Mouse (Mus musculus) CH12.LX (cell line): ENCODE measurements around the gene Cap1. TPM values are rescaled to one million over a fixed set of nuclear protein-coding genes. Genes with fewer than 3 reads are reported as not detected.

Experiments
- DNase-seq: peaks from one replicate; pipeline ENCODE4 v3.0.0-alpha.2; 2013; ENCODE audit errors: extremely low read depth
- H3K27ac ChIP-seq: 2 replicates; pipeline ENCODE4 v1.5.1; 2012; ENCODE audit warnings: low read depth, mild to moderate bottlenecking, control low read depth, moderate library complexity; ENCODE audit not compliant: insufficient read depth
- H3K27me3 ChIP-seq: replicated peaks from 2 replicates; pipeline ENCODE3; 2012; ENCODE audit warnings: inconsistent platforms
- H3K36me3 ChIP-seq, 2 experiments: replicated peaks in 1 of 2; 2 replicates each; pipeline versions ENCODE3 to v1.6.1; 2012; ENCODE audit warnings: inconsistent platforms in 1 of 2, low read length in 1 of 2, mild to moderate bottlenecking in 1 of 2, mixed read lengths in 1 of 2, moderate library complexity in 1 of 2; ENCODE audit not compliant: control insufficient read depth in 1 of 2, insufficient read depth in 1 of 2
- H3K4me1 ChIP-seq, 2 experiments: 2 replicates each; pipeline ENCODE4 v1.6.1; 2012; ENCODE audit warnings: inconsistent platforms in 1 of 2, moderate library complexity in 1 of 2; ENCODE audit not compliant: insufficient read depth in 2 of 2, control insufficient read depth in 1 of 2
- H3K4me2 ChIP-seq: 2 replicates; pipeline ENCODE4 v1.6.1; 2012; ENCODE audit warnings: low read depth, mild to moderate bottlenecking, control low read depth; ENCODE audit not compliant: poor library complexity, insufficient read depth, severe bottlenecking
- H3K4me3 ChIP-seq, 3 experiments: fragments of 150-350 bp in 1 of 3; sonication (generic) in 1 of 3; replicated peaks in 1 of 3; 2 replicates each; pipeline versions ENCODE3 to v1.5.1; 2011 to 2012; ENCODE audit warnings: low read depth in 2 of 3, low read length in 2 of 3, mild to moderate bottlenecking in 2 of 3, moderate library complexity in 2 of 3, control low read depth in 1 of 3, improper control_type of control experiment in 1 of 3, inconsistent platforms in 1 of 3, mixed read lengths in 1 of 3; ENCODE audit not compliant: poor library complexity in 1 of 3
- H3K79me2 ChIP-seq: replicated peaks from 2 replicates; pipeline ENCODE4 v1.6.1; 2012; ENCODE audit warnings: mild to moderate bottlenecking, moderate library complexity; ENCODE audit not compliant: control insufficient read depth, poor library complexity, insufficient read depth, severe bottlenecking; ENCODE audit errors: extremely low read depth
- H3K9ac ChIP-seq: 2 replicates; pipeline ENCODE4 v1.6.1; 2012; ENCODE audit warnings: low read depth, mild to moderate bottlenecking, control low read depth, moderate library complexity; ENCODE audit not compliant: insufficient read depth
- H3K9me3 ChIP-seq: replicated peaks from 2 replicates; pipeline ENCODE3; 2012; ENCODE audit warnings: low read length, inconsistent platforms, mixed read lengths
- CTCF ChIP-seq, 2 experiments: IDR thresholded peaks in 1 of 2; conservative IDR thresholded peaks in 1 of 2; 2 replicates each; pipeline ENCODE4 v1.5.1; 2011 to 2012; ENCODE audit warnings: low read depth in 2 of 2, low read length in 2 of 2, improper control_type of control experiment in 1 of 2, inconsistent platforms in 1 of 2, mild to moderate bottlenecking in 1 of 2, moderate library complexity in 1 of 2
- E2F4 ChIP-seq: IDR thresholded peaks from 2 replicates; pipeline ENCODE4 v1.6.1; 2011; ENCODE audit warnings: low read depth, low read length, improper control_type of control experiment; ENCODE audit not compliant: insufficient replicate concordance
- ELF1 ChIP-seq: IDR thresholded peaks from 2 replicates; pipeline ENCODE4 v1.6.1; 2014; ENCODE audit warnings: low read depth, mild to moderate bottlenecking, inconsistent platforms, low read length, improper control_type of control experiment
- GABPA ChIP-seq: IDR thresholded peaks from 2 replicates; pipeline ENCODE4 v1.6.1; 2012; ENCODE audit warnings: low read depth, low read length, improper control_type of control experiment, inconsistent platforms; ENCODE audit not compliant: insufficient replicate concordance
- IRF4 ChIP-seq: IDR thresholded peaks from 2 replicates; pipeline ENCODE4 v1.6.1; 2014; ENCODE audit warnings: low read depth, mild to moderate bottlenecking, inconsistent platforms, low read length, improper control_type of control experiment
- KAT2A ChIP-seq: IDR thresholded peaks from 2 replicates; pipeline ENCODE4 v1.6.1; 2012; ENCODE audit warnings: low read length, improper control_type of control experiment, inconsistent platforms; ENCODE audit not compliant: insufficient replicate concordance
- MAFK ChIP-seq: IDR thresholded peaks from 2 replicates; pipeline ENCODE4 v1.6.1; 2011; ENCODE audit warnings: low read length, improper control_type of control experiment; ENCODE audit not compliant: insufficient replicate concordance
- MAZ ChIP-seq: IDR thresholded peaks from 2 replicates; pipeline ENCODE4 v1.6.1; 2012; ENCODE audit warnings: low read depth, mild to moderate bottlenecking, inconsistent platforms, low read length, improper control_type of control experiment, moderate library complexity
- MEF2A ChIP-seq: IDR thresholded peaks from 2 replicates; pipeline ENCODE4 v1.6.1; 2014; ENCODE audit warnings: low read depth, mild to moderate bottlenecking, inconsistent platforms, low read length, improper control_type of control experiment, borderline replicate concordance
- MYC ChIP-seq: IDR thresholded peaks from 2 replicates; pipeline ENCODE4 v1.6.1; 2011; ENCODE audit warnings: low read depth, mild to moderate bottlenecking, improper control_type of control experiment, low read length
- POLR2A ChIP-seq: IDR thresholded peaks from 2 replicates; pipeline ENCODE4 v1.6.1; 2011; ENCODE audit warnings: low read depth, mild to moderate bottlenecking, improper control_type of control experiment, low read length
- RAD21 ChIP-seq: IDR thresholded peaks from 2 replicates; pipeline ENCODE4 v1.6.1; 2011; ENCODE audit warnings: low read depth, mild to moderate bottlenecking, low read length, improper control_type of control experiment, moderate library complexity
- SIN3A ChIP-seq: IDR thresholded peaks from 2 replicates; pipeline ENCODE4 v1.6.1; 2012; ENCODE audit warnings: low read length, improper control_type of control experiment, inconsistent platforms
- SMC3 ChIP-seq: IDR thresholded peaks from 2 replicates; pipeline ENCODE4 v1.6.1; 2011; ENCODE audit warnings: low read depth, low read length, improper control_type of control experiment
- UBTF ChIP-seq: IDR thresholded peaks from 2 replicates; pipeline ENCODE4 v1.6.1; 2012; ENCODE audit warnings: low read depth, mild to moderate bottlenecking, inconsistent platforms, low read length, improper control_type of control experiment, moderate library complexity
- USF1 ChIP-seq: IDR thresholded peaks from 2 replicates; pipeline ENCODE4 v1.6.1; 2014; ENCODE audit warnings: low read depth, mild to moderate bottlenecking, inconsistent platforms, low read length, improper control_type of control experiment
- dilution Hi-C: fragments of 300-500 bp; cut with MboI; formaldehyde crosslinking; loops from 2 replicates; pipeline ENCODE4 v1.14.3; 2020; ENCODE audit warnings: low sequenced_read_pairs; ENCODE audit not compliant: extremely low pct_unique_long_range_greater_than_20kb, extremely low pct_ligation_motif_present
- in situ Hi-C: fragments of 300-500 bp; cut with MboI; formaldehyde crosslinking; loops from 3 replicates; pipeline ENCODE4 v1.14.3; 2019; ENCODE audit warnings: low sequenced_read_pairs, low pct_ligation_motif_present, low pct_unique_long_range_greater_than_20kb, mixed read lengths
- polyA plus RNA-seq: library from polyadenylated mRNA; unstranded; fragments of >175 nt; gene quantifications from 2 replicates; pipeline ENCODE4 v1.2.1, GENCODE M21; 2012; ENCODE audit warnings: low read depth; ENCODE audit not compliant: insufficient read length
- total RNA-seq, 2 experiments: library from RNA; depleted of rRNA; stranded (reverse); fragments of 300-350 nt in 1 of 2; fragments of >200 nt in 1 of 2; gene quantifications; 2 replicates each; pipeline ENCODE4 v1.2.3; 2012 to 2014

Cap1 gene
- total and polyA plus RNA-seq, 3 experiments = 118 to 195 (median 159) TPM

DNA sequence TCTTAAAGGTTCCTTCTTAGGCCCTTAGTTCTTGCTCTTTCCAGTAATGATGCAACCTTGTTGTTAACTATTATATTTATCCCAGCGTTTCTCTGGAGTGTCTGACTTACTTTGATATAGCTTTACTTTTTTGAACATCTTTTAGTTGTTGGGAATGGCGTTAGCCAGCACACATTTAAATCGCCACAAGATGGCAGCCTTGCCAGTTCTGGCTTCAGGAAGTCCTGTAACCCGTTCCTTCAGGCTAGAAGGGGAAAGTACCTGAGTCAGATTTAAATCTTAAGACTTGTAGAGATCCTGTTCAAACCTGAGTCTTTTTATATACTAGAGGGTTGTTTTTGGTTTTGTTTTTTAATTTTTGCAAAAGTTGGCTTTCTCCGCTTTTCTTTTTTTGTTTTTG, 12.5 kb upstream of the Cap1 start:
- no peaks in the 10 kb centered on the region for H3K79me2 ChIP-seq
- dilution Hi-C loops = no loop called here
- H3K27me3 ChIP-seq = no peaks in the 10 kb centered on the region
- peaks cover 4% of the 10 kb centered on the region for H3K9me3 ChIP-seq
- no peak overlapping the region for H3K9ac ChIP-seq
- no peak overlapping the region for H3K27ac ChIP-seq
- no peak overlapping the region; the same call in 1 of the 2 replicates for H3K4me2 ChIP-seq
- no peak overlapping the region for H3K4me3 ChIP-seq
- DNase-seq = peak; percentile 87
- H3K4me1 ChIP-seq = peaks cover 1 to 9% of the 10 kb centered on the region in 2 experiments; a peak in 2 of 4 replicates
- H3K36me3 ChIP-seq = no peaks in the 10 kb centered on the region
- TF ChIP-seq RAD21 (peak; percentile 73), MEF2A (peak; percentile 29; the same call in 1 of the 2 replicates), KAT2A (no peak), SIN3A (0 out of 2 replicates have a peak, but pooled peaks have one; percentile 46), SMC3 (peak; percentile 84), MAFK (no peak; the same call in 1 of the 2 replicates), CTCF (conservative IDR thresholded peaks at IDR 0.05 in 1 of 2, IDR thresholded peaks at IDR 0.05 in 1 of 2; ENCODE audit: low read depth in 2 of 2, low read length in 2 of 2) (peak in 1 of 2 experiments; percentile 91; a peak in 3 of 4 replicates), UBTF (no peak), MYC (peak; percentile 36; the same call in 1 of the 2 replicates), ELF1 (peak; percentile 82), IRF4 (0 out of 2 replicates have a peak, but pooled peaks have one; percentile 30)
- in situ Hi-C loops = no loop called here

DNA sequence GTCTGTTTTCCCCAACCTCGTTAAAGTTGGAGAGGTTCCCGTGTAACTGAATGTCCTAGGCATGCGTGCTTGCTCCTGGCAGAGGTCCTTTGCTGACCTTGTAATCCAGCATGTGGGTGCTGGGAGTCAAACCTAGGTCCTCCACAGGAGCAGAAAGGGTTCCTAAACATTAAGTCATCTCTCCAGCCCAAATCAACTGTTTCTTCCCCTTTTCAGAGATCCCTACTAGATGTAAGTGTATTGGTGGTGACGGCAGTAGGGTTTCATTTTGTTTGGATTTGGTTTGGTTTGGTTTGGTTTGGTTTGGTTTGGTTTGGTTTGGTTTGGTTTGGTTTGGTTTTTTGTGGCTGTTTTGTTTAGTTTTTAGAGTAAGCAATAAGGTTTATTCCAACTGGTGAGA, 11.9 kb upstream of the Cap1 start:
- Histone ChIP-seq H3K79me2 (no peaks in the 10 kb centered on the region), H3K4me2 (no peak overlapping the region), H3K4me3 (no peak overlapping the region), H3K36me3 (no peaks in the 10 kb centered on the region)
- in situ Hi-C loops = no loop called here
- TF ChIP-seq IRF4 (no peak), USF1 (no peak), POLR2A (no peak), E2F4 (no peak), GABPA (no peak), MAZ (no peak), CTCF (conservative IDR thresholded peaks at IDR 0.05 in 1 of 2, IDR thresholded peaks at IDR 0.05 in 1 of 2; ENCODE audit: low read depth in 2 of 2, low read length in 2 of 2) (no peak)
- TF ChIP-seq, all 38 proteins: peak for 0
- peaks cover 4% of the 10 kb centered on the region for H3K9me3 ChIP-seq
- H3K27me3 ChIP-seq = no peaks in the 10 kb centered on the region
- no peak for DNase-seq
- dilution Hi-C loops = no loop called here
- H3K9ac ChIP-seq = no peak overlapping the region
- no peak overlapping the region for H3K27ac ChIP-seq
- H3K4me1 ChIP-seq = peaks cover 0 to 8% of the 10 kb centered on the region in 2 experiments; a peak in 1 of 4 replicates
